Mouse (Mus musculus): ENCODE measurements around the gene Lcn4. TPM values are rescaled to one million over a fixed set of nuclear protein-coding genes. Genes with fewer than 3 reads are reported as not detected.

Gene Lcn4
- total and polyA plus RNA-seq, 3 experiments: not detected

DNA sequence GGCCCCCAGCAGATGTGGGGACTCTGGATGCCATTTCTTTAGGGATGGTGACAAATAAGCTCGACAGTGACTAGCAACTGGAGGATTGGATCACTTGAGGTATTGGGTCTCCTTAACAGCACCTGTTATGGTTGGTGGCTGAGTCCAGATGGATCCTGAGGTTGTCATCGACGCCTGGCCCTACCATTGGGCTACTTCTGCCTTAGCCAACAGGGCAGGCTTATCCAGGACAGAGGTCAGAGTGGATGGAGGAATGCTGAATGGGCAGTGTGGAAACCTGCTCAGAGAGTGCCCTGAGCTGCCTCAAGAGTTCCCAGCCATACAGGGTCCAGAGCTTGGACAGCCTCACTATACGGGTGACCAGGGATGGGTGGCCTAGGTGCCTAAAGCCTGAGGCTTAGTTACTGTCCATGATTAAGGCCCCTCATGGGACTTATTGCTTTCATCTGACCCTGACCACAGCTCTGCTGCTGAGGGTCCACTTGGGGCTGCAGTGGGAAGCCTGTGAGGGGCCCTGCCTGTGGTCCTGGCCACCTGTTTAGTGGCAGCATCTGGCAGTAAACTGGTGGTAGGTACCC, 37.0 kb downstream of the Lcn4 start:
- peaks cover 0 to 11% of the 10 kb centered on the region in 2 experiments; a peak in 2 of 4 replicates for H3K4me1 ChIP-seq (ENCODE audit: control insufficient read depth in 1 of 2, insufficient read depth in 2 of 2, low read length in 2 of 2)
- peak; percentile 65 for DNase-seq (ENCODE audit: low read depth, low spot score)
- H3K4me3 ChIP-seq (ENCODE audit: control insufficient read depth in 1 of 2, insufficient read depth in 1 of 2, low read depth in 2 of 2, low read length in 2 of 2): no peak overlapping the region
- H3K27me3 ChIP-seq (ENCODE audit: control insufficient read depth in 1 of 2, insufficient read depth in 2 of 2, low read length in 2 of 2): no peaks in the 10 kb centered on the region
- peak; percentile 10; the same call in 1 of the 2 replicates for TF ChIP-seq ZMIZ1 (IDR thresholded peaks at IDR 0.05; ENCODE audit: low read depth, low read length)
- no peak for TF ChIP-seq NRF1 (IDR thresholded peaks at IDR 0.05; ENCODE audit: insufficient read depth, low read depth, low read length, poor library complexity, severe bottlenecking)
- TF ChIP-seq EP300 (IDR thresholded peaks at IDR 0.05; ENCODE audit: low read depth in 1 of 2, low read length in 2 of 2): no peak
- TF ChIP-seq POLR2AphosphoS2 (IDR thresholded peaks at IDR 0.05; ENCODE audit: low read length): peak; percentile 46; the same call in 1 of the 2 replicates
- peak; percentile 72 for TF ChIP-seq POLR2AphosphoS5 (IDR thresholded peaks at IDR 0.05; ENCODE audit: borderline replicate concordance, low read depth, low read length)
- TF ChIP-seq ELF1 (IDR thresholded peaks at IDR 0.05; ENCODE audit: low read depth, low read length): no peak
- peak in 1 of 2 experiments; percentile 16; a peak in 2 of 4 replicates for TF ChIP-seq POLR2A (IDR thresholded peaks at IDR 0.05; ENCODE audit: control insufficient read depth in 1 of 2, insufficient read depth in 1 of 2, low read depth in 1 of 2, low read length in 2 of 2, poor library complexity in 1 of 2)
- no peak for TF ChIP-seq ZKSCAN1 (IDR thresholded peaks at IDR 0.05; ENCODE audit: low read depth, low read length)
- H3K27ac ChIP-seq (ENCODE audit: control insufficient read depth, low read depth, low read length): no peak overlapping the region
- peaks cover 14% of the 10 kb centered on the region for H3K79me2 ChIP-seq (ENCODE audit: control insufficient read depth, insufficient read depth, low read length, poor library complexity)
- no peak overlapping the region for H3K9ac ChIP-seq (ENCODE audit: control insufficient read depth, low read depth, low read length, poor library complexity, severe bottlenecking)
- H3K36me3 ChIP-seq (ENCODE audit: control insufficient read depth in 1 of 2, insufficient read depth in 2 of 2, low read length in 2 of 2): peaks cover 14 to 17% of the 10 kb centered on the region in 2 experiments
- H3K9me3 ChIP-seq (replicated peaks; ENCODE audit: insufficient read depth, low read length): no peaks in the 10 kb centered on the region

- DNase-seq (ENCODE audit: low read depth, low spot score): peak; percentile 25
- Histone ChIP-seq H3K9me3 (replicated peaks; ENCODE audit: insufficient read depth, low read length) (no peaks in the 10 kb centered on the region), H3K9ac (ENCODE audit: control insufficient read depth, low read depth, low read length, poor library complexity, severe bottlenecking) (no peak overlapping the region), H3K4me1 (ENCODE audit: control insufficient read depth in 1 of 2, insufficient read depth in 2 of 2, low read length in 2 of 2) (peaks cover 0 to 2% of the 10 kb centered on the region in 2 experiments; a peak in 2 of 4 replicates), H3K4me3 (ENCODE audit: control insufficient read depth in 1 of 2, insufficient read depth in 1 of 2, low read depth in 2 of 2, low read length in 2 of 2) (no peak overlapping the region), H3K27ac (ENCODE audit: control insufficient read depth, low read depth, low read length) (no peak overlapping the region), H3K79me2 (ENCODE audit: control insufficient read depth, insufficient read depth, low read length, poor library complexity) (peaks cover 1% of the 10 kb centered on the region; the same call in 1 of the 2 replicates), H3K27me3 (ENCODE audit: control insufficient read depth in 1 of 2, insufficient read depth in 2 of 2, low read length in 2 of 2) (no peaks in the 10 kb centered on the region), H3K36me3 (ENCODE audit: control insufficient read depth in 1 of 2, insufficient read depth in 2 of 2, low read length in 2 of 2) (peaks cover 4 to 6% of the 10 kb centered on the region in 2 experiments; a peak in 3 of 4 replicates)
- TF ChIP-seq MEF2A (IDR thresholded peaks at IDR 0.05; ENCODE audit: extremely low read depth, insufficient replicate concordance, low read depth, low read length, poor library complexity, severe bottlenecking) (no peak), POLR2AphosphoS5 (IDR thresholded peaks at IDR 0.05; ENCODE audit: borderline replicate concordance, low read depth, low read length) (no peak), POLR2A (IDR thresholded peaks at IDR 0.05; ENCODE audit: control insufficient read depth in 1 of 2, insufficient read depth in 1 of 2, low read depth in 1 of 2, low read length in 2 of 2, poor library complexity in 1 of 2) (no peak), RAD21 (IDR thresholded peaks at IDR 0.05; ENCODE audit: low read depth, low read length) (no peak), MXI1 (IDR thresholded peaks at IDR 0.05; ENCODE audit: low read depth, low read length) (no peak), GABPA (IDR thresholded peaks at IDR 0.05; ENCODE audit: low read depth, low read length) (no peak)
These were observed 38.3 kb downstream of the Lcn4 start for GRCm38 (mm10) chr2:26632541-26633395.
